Mouse (Mus musculus) intestine, embryonic 15.5 days (tissue): ENCODE measurements around the gene 1700056E22Rik. TPM values are rescaled to one million over a fixed set of nuclear protein-coding genes. Genes with fewer than 3 reads are reported as not detected.

Source experiments
- ATAC-seq: fragments of 200-750 bp; cut with Nextera tagmentation; 2 replicates; pipeline ENCODE4 v1.8.0; 2017; ENCODE audit warnings: moderate TSS enrichment, moderate library complexity
- H3K27ac ChIP-seq: fragments of 300-500 bp; sonication (generic); 2 replicates; pipeline ENCODE4 v1.5.1; 2015; ENCODE audit warnings: mild to moderate bottlenecking, inconsistent platforms
- H3K27me3 ChIP-seq: fragments of 300-500 bp; sonication (generic); replicated peaks from 2 replicates; pipeline ENCODE4 v1.6.1; 2015; ENCODE audit warnings: inconsistent platforms
- H3K36me3 ChIP-seq: fragments of 300-500 bp; sonication (generic); 2 replicates; pipeline ENCODE4 v1.6.1; 2015; ENCODE audit warnings: inconsistent platforms
- H3K4me1 ChIP-seq: fragments of 300-500 bp; sonication (generic); replicated peaks from 2 replicates; pipeline ENCODE4 v1.6.1; 2015; ENCODE audit warnings: inconsistent platforms
- H3K4me2 ChIP-seq: fragments of 300-500 bp; sonication (generic); replicated peaks from 2 replicates; pipeline ENCODE4 v1.6.1; 2015; ENCODE audit warnings: mild to moderate bottlenecking, inconsistent platforms
- H3K4me3 ChIP-seq: fragments of 300-500 bp; sonication (generic); replicated peaks from 2 replicates; pipeline ENCODE4 v1.5.1; 2015; ENCODE audit warnings: inconsistent platforms
- H3K9ac ChIP-seq: fragments of 300-500 bp; sonication (generic); 2 replicates; pipeline ENCODE4 v1.6.1; 2015; ENCODE audit warnings: inconsistent platforms
- H3K9me3 ChIP-seq: fragments of 300-500 bp; sonication (generic); 2 replicates; pipeline ENCODE4 v1.6.1; 2016; ENCODE audit warnings: inconsistent platforms
- WGBS: fragments of 180-500 bp; shearing (Covaris S2); methylation state at CpG from one replicate; pipeline ENCODE4 v1.1.7; 2015; 5-methylcytosine and 5-hydroxymethylcytosine counted together
- polyA plus RNA-seq: library from polyadenylated mRNA; unstranded; fragments of >200 nt; fragmentation: Nextera tagmentation; extraction: Ambion mirVana; gene quantifications from 2 replicates; pipeline ENCODE4 v1.2.1, GENCODE M21; 2015

1700056E22Rik gene
- polyA plus RNA-seq, 1 experiment from 2014 or later = 1.7 TPM

DNA sequence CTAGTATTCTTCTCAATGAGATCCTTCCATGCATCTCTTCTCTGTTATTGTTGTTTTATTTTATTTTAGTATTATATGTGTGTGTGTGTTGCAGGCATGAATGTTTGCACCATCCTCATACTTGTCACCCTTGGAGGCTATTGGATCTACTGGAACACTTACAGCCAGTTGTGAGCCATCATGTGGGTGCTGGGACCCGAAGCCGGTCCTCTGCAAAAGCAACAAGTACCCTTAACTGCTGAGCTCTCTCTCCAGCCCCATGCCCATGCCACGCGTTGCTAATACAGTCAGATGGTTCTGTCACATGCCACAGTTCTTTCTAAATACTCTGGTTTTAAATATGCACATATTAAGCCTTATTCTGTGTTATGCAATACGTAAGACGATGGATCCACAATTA, 22.8 kb downstream of the 1700056E22Rik start:
- no peak for ATAC-seq
- 96% methylated on average over 6 of the region's 6 CpGs for WGBS
- Histone ChIP-seq H3K9me3 (no peaks in the 10 kb centered on the region), H3K36me3 (no peaks in the 10 kb centered on the region), H3K27me3 (no peaks in the 10 kb centered on the region), H3K4me3 (no peak overlapping the region), H3K4me1 (no peaks in the 10 kb centered on the region), H3K4me2 (no peak overlapping the region), H3K9ac (no peak overlapping the region), H3K27ac (no peak overlapping the region)

DNA sequence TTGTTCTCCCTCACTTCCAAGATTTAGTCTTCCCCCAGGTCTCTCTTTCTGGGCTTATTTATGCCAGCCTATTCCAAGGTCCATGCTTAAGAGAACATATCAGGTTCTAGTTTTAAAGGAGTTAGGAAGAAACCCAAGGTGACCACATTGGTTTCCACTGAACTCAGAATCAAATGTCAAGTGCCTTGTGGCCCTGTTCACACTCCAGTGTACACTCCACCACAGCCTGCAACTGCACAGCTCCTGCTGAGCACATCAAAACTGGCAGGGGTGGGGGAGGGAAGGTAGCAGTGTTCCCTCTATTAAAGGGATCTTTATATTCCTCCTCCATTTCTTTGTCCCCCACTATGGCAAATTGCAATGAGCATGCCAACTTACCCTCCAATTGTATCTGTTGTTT, 28.0 kb downstream of the 1700056E22Rik start:
- Histone ChIP-seq H3K27ac (no peak overlapping the region), H3K36me3 (no peaks in the 10 kb centered on the region), H3K27me3 (no peaks in the 10 kb centered on the region), H3K9ac (no peak overlapping the region), H3K4me2 (no peak overlapping the region), H3K4me3 (no peak overlapping the region), H3K9me3 (no peaks in the 10 kb centered on the region), H3K4me1 (no peaks in the 10 kb centered on the region)
- no peak for ATAC-seq

DNA sequence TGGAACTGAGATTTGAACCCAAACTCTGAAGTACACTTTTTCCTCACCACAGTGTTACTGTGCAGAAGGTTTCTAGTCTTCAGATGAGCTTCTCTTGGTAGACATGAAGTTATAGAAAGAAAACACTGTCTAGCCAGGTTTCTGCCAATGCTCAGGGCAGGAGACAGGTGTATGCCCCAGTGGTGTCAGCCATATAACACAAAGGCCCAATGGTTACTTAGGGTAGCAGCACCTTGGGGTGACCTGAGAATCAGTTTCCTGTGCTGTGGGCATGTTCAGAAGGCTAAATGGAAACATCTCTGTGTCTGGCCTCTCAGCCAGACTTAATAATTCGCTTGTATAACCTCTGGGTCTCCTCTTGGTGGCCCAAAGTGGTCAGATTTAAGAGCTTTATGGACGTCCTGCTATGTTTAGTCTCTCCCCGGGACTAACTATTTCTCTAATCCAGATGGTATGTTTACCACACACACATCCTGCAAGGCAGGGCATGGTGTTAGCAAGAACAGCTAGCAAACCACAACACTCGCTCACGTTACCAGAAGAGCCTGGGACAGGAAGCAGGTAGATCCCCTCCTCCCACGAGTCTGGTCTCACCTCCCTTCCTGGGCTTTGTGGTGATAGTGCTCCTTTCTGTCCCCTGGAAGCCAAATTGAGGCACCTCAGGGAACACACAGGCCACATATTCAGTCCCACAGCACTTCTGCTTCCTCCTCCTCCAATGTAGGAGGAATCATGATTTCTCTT, 28.6 kb downstream of the 1700056E22Rik start:
- WGBS = 40% methylated on average over 6 of the region's 6 CpGs

DNA sequence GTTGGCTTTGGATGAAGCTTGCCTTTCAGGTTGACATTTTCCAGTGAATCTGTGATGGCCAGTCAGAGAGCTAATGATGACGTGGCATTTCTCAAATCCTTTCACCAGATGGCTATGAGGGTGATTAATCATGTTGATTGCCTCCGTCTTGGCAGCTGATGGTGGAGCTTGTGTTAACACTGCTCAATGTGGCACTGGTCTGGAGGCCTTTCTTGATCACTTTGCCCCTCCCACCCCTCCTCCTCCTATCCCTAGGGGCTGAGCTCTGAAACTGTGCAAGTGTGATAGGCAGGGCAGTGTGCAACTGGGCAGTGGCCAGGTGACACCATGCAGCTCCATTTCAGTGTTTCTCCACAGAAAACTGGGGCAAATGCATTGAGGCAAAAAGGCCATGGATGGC, 29.8 kb downstream of the 1700056E22Rik start:
- Histone ChIP-seq H3K4me2 (no peak overlapping the region), H3K9me3 (no peaks in the 10 kb centered on the region), H3K36me3 (no peaks in the 10 kb centered on the region), H3K27me3 (no peaks in the 10 kb centered on the region), H3K27ac (no peak overlapping the region), H3K9ac (no peak overlapping the region), H3K4me3 (no peak overlapping the region), H3K4me1 (no peaks in the 10 kb centered on the region)
- no peak for ATAC-seq
- WGBS = 47% methylated on average over 2 of the region's 2 CpGs

More for the DNA sequence above, 28.6 kb downstream of the 1700056E22Rik start:
- Histone ChIP-seq H3K4me3 (no peak overlapping the region), H3K27ac (no peak overlapping the region), H3K9ac (no peak overlapping the region), H3K4me1 (no peaks in the 10 kb centered on the region), H3K4me2 (no peak overlapping the region), H3K36me3 (no peaks in the 10 kb centered on the region), H3K27me3 (no peaks in the 10 kb centered on the region), H3K9me3 (no peaks in the 10 kb centered on the region)
- no peak for ATAC-seq

DNA sequence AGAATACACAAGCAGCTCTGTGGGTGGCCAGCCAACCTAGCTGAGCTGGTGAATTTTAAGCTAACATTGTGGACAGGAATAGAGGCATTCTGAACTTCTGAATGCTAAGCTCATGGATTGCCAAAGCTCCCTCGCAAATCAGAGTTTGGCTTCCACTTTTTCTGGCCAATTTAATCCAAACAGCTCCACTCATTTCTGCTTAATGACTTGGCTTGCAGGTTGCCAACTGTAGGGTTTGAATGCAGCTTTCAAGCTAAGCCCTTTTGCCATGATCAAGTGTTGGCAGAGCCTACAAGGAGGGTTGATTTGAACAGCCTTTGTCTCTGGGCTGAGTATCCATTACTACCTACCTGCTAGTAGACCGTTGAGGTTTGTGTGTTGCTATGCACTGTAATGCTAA, 31.6 kb downstream of the 1700056E22Rik start:
- no peaks in the 10 kb centered on the region for H3K9me3 ChIP-seq
- H3K9ac ChIP-seq = no peak overlapping the region
- H3K4me2 ChIP-seq = no peak overlapping the region
- no peak for ATAC-seq
- no peaks in the 10 kb centered on the region for H3K27me3 ChIP-seq
- no peaks in the 10 kb centered on the region for H3K36me3 ChIP-seq
- H3K4me1 ChIP-seq = no peaks in the 10 kb centered on the region
- H3K4me3 ChIP-seq = no peak overlapping the region
- 80% methylated on average over 2 of the region's 2 CpGs for WGBS
- no peak overlapping the region for H3K27ac ChIP-seq

DNA sequence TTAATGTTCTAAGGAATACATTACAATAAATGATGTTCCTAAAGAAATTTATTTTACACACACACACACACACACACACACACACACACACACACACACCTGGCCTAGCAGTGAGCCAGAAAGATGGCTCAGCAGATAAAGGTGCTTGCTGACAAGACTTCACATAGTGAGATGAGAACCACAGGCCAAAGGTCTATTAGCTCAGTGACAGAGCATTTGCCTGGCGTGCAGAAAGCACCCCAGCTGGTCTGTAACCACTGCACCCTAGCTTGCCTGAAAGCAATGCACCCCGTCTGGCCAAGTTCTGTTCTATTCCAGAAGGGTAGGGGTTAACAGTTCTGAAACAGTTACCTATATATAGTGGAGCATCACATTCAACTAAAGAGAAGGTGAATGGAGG, 36.9 kb downstream of the 1700056E22Rik start:
- Histone ChIP-seq H3K9me3 (no peaks in the 10 kb centered on the region), H3K4me1 (no peaks in the 10 kb centered on the region), H3K9ac (no peak overlapping the region), H3K4me2 (no peak overlapping the region), H3K27me3 (no peaks in the 10 kb centered on the region), H3K36me3 (no peaks in the 10 kb centered on the region), H3K27ac (no peak overlapping the region), H3K4me3 (no peak overlapping the region)
- no peak for ATAC-seq
- WGBS = 55% methylated on average over 2 of the region's 2 CpGs

DNA sequence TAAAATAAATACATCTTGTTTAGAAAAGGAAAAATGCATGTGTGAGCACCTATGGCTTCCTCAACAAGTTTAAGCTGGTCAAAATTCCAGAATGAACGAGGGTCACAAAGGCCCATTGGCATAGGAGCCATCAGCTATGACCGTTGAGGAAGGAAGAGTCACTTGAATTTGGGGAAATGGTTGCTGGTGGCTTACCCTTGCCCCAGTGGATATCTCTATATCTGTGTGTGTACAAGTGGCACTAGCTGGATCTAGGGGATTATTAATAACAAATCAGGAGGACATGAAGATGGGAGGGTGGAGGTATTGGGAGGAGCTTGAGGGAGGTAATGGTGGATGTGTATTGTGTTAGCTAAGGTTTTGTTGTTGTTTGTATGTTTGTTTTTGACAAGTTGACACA, 42.2 kb downstream of the 1700056E22Rik start:
- H3K9ac ChIP-seq = no peak overlapping the region
- H3K36me3 ChIP-seq = no peaks in the 10 kb centered on the region
- no peak overlapping the region for H3K4me2 ChIP-seq
- 87% methylated on average over 2 of the region's 2 CpGs for WGBS
- no peak for ATAC-seq
- no peak overlapping the region for H3K27ac ChIP-seq
- H3K9me3 ChIP-seq = no peaks in the 10 kb centered on the region
- no peaks in the 10 kb centered on the region for H3K27me3 ChIP-seq
- H3K4me3 ChIP-seq = no peak overlapping the region
- no peaks in the 10 kb centered on the region for H3K4me1 ChIP-seq

DNA sequence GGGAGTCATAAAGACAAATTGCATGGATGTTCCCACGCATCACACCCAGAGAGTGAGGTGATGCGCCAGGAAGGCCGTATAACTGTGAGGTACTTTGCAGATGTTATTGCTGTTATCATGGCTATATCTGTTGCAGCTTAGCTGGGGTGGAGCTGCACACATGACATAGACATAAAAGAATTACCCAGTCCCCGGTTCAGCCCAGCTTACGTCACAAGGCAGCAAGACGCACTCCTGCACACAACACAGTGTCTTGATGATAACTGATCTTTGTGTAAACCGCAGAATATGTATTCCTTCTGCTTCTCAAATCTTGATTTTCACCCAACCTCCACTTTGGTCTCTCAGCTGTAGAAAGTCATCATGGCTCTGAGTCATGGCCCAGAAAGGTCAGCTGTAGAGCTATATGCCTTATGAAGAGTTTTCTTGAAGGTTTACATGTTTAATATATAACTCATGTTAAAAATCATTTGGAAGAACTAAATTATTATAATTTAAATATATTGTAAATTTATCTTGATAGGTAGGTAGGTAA, 46.3 kb downstream of the 1700056E22Rik start:
- no peaks in the 10 kb centered on the region for H3K9me3 ChIP-seq
- no peak overlapping the region for H3K4me3 ChIP-seq
- H3K27me3 ChIP-seq = no peaks in the 10 kb centered on the region
- H3K9ac ChIP-seq = no peak overlapping the region
- WGBS = 84% methylated on average over 7 of the region's 7 CpGs
- H3K4me2 ChIP-seq = no peak overlapping the region
- no peak for ATAC-seq
- 0 out of 2 replicates have a peak, but pooled peaks cover 4% of the 10 kb centered on the region for H3K4me1 ChIP-seq
- no peaks in the 10 kb centered on the region for H3K36me3 ChIP-seq
- no peak overlapping the region for H3K27ac ChIP-seq

Other genes starting within 250 kb of the 1700056E22Rik start
- gene Dusp10, start 21.0 kb downstream of the 1700056E22Rik start, polyA plus RNA-seq = 10.2 and 11.9 TPM in 2 replicates